Mouse (Mus musculus) stomach, postnatal 0 days (tissue): ENCODE measurements at regions not wholly inside any gene's neighbourhood (a gene's known extent, or its start where the extent isn't known, plus 50 kb on each side); places are given as distances from the start of the nearest gene placed in this dataset.

Experiments
- ATAC-seq: fragments of 200-750 bp; cut with Nextera tagmentation; 2 replicates; pipeline ENCODE4 v1.8.0; 2017; ENCODE audit not compliant: low FRiP score, low TSS enrichment
- DNase-seq: peaks from one replicate; pipeline ENCODE4 v3.0.0-alpha.2; 2016; ENCODE audit warnings: low spot score
- H3K27ac ChIP-seq: fragments of 300-500 bp; sonication (generic); replicated peaks from 2 replicates; pipeline ENCODE4 v1.5.1; 2014; ENCODE audit warnings: mild to moderate bottlenecking, control low read depth
- H3K27me3 ChIP-seq: fragments of 300-500 bp; sonication (generic); 2 replicates; pipeline ENCODE4 v1.6.1; 2014; ENCODE audit warnings: low read length; ENCODE audit not compliant: control insufficient read depth, insufficient read depth
- H3K36me3 ChIP-seq: fragments of 300-500 bp; sonication (generic); 2 replicates; pipeline ENCODE4 v1.6.1; 2014; ENCODE audit warnings: low read length, mixed read lengths; ENCODE audit not compliant: control insufficient read depth, insufficient read depth
- H3K4me1 ChIP-seq: fragments of 300-500 bp; sonication (generic); replicated peaks from 2 replicates; pipeline ENCODE4 v1.6.1; 2014; ENCODE audit warnings: antibody characterized with exemption; ENCODE audit not compliant: control insufficient read depth, insufficient read depth
- H3K4me2 ChIP-seq: fragments of 300-500 bp; sonication (generic); replicated peaks from 2 replicates; pipeline ENCODE4 v1.6.1; 2014; ENCODE audit warnings: low read depth, mild to moderate bottlenecking, control low read depth, moderate library complexity
- H3K4me3 ChIP-seq: fragments of 300-500 bp; sonication (generic); 2 replicates; pipeline ENCODE4 v1.5.1; 2014; ENCODE audit warnings: low read depth, low read length, control low read depth
- H3K9ac ChIP-seq: fragments of 300-500 bp; sonication (generic); 2 replicates; pipeline ENCODE4 v1.6.1; 2014; ENCODE audit warnings: mild to moderate bottlenecking, low read length, control low read depth, mixed read lengths
- H3K9me3 ChIP-seq: fragments of 300-500 bp; sonication (generic); 2 replicates; pipeline ENCODE4 v1.6.1; 2016; ENCODE audit warnings: low read length; ENCODE audit not compliant: control insufficient read depth
- CTCF ChIP-seq: IDR thresholded peaks from 2 replicates; pipeline ENCODE4 v1.5.1; 2016; ENCODE audit warnings: antibody characterized with exemption, low read depth, mild to moderate bottlenecking, moderate library complexity
- EP300 ChIP-seq: optimal IDR thresholded peaks from 2 replicates; pipeline ENCODE3; 2016; ENCODE audit warnings: antibody characterized with exemption
- WGBS: fragments of 180-500 bp; shearing (Covaris S2); extraction: QIAGEN DNeasy Blood & Tissue Kit; methylation state at CpG from one replicate; pipeline ENCODE4 v1.1.7; 2014; 5-methylcytosine and 5-hydroxymethylcytosine counted together

DNA sequence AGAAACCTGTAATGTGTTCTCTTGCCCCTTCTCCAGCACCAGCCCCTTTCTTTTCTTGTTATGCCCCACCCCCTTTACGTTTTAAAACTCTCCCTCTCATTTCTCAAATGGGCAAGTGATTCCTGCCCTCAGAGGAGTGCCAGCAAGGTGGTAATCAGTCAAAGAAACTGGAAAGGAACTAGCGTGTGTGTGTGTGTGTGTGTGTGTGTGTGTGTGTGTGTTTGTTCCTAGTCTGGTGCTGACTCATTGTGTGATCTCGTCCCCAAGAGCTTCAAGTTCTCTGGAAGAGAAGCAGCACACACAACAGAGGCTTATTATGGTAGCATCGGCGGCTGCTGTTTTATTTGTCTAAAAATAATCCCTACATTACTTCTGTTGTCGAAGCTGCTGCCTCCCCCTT is 219.2 kb downstream of the Cog6 start:
- H3K27ac ChIP-seq: no peak overlapping the region
- TF ChIP-seq EP300 (no peak), CTCF (no peak)
- no peaks in the 10 kb centered on the region for H3K27me3 ChIP-seq
- H3K9me3 ChIP-seq: no peaks in the 10 kb centered on the region
- ATAC-seq: no peak
- H3K9ac ChIP-seq: no peak overlapping the region
- H3K4me2 ChIP-seq: no peak overlapping the region
- DNase-seq: peak; percentile 22
- 10% methylated on average over 6 of the region's 6 CpGs for WGBS
- no peaks in the 10 kb centered on the region for H3K36me3 ChIP-seq
- H3K4me3 ChIP-seq: no peak overlapping the region
- no peaks in the 10 kb centered on the region for H3K4me1 ChIP-seq

DNA sequence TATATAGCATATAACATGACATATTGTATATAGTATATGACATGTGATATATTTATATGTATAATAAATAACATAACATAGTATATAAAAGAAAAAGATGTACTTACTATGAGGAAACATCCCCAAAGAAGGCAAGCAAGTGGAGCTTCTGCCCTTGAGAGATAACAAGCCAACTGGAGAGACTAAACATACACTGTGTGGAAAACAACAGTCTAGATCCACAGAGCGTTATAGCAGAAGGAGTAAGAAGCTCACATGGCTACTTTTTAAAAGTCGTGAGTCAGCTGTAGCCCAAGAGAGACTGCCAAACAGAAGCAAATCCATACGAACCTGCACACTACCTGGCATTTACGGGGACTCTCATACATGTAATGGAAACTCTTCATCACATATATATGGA is 219.9 kb downstream of the Cog6 start:
- H3K4me3 ChIP-seq: no peak overlapping the region
- no peaks in the 10 kb centered on the region for H3K9me3 ChIP-seq
- WGBS: 72% methylated on average over 4 of the region's 4 CpGs
- no peak overlapping the region for H3K9ac ChIP-seq
- no peak overlapping the region for H3K4me2 ChIP-seq
- H3K27ac ChIP-seq: no peak overlapping the region
- no peaks in the 10 kb centered on the region for H3K4me1 ChIP-seq
- no peaks in the 10 kb centered on the region for H3K27me3 ChIP-seq
- ATAC-seq (no peak), DNase-seq (no peak)
- TF ChIP-seq CTCF: no peak
- no peak for TF ChIP-seq EP300
- no peaks in the 10 kb centered on the region for H3K36me3 ChIP-seq

DNA sequence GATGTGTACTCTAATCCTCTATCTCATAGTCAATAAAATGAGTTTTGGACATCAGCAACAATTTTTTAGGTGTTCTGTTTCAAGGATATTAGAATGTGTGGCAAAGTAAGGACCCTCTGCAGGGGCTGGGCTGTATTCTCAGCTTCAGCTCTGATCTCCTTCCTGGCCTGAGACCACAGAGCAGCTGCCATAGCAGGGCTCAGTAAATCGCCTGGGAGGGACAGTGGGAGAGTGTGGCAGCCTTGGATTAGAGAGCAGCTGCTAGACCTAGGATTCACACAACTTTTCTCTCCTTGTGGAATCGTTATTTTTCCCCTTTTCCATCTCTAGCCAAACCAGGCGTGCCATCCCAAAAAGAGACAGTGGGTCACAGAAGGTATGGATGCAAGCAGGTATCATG is 222.8 kb downstream of the Cog6 start:
- H3K27me3 ChIP-seq: no peaks in the 10 kb centered on the region
- H3K4me1 ChIP-seq: no peaks in the 10 kb centered on the region
- H3K36me3 ChIP-seq: no peaks in the 10 kb centered on the region
- no peaks in the 10 kb centered on the region for H3K9me3 ChIP-seq
- no peak overlapping the region for H3K4me2 ChIP-seq
- WGBS: 82% methylated on average over 3 of the region's 3 CpGs
- DNase-seq (no peak), ATAC-seq (no peak)
- H3K27ac ChIP-seq: no peak overlapping the region
- no peak for TF ChIP-seq CTCF
- TF ChIP-seq EP300: no peak
- no peak overlapping the region for H3K9ac ChIP-seq
- H3K4me3 ChIP-seq: no peak overlapping the region

DNA sequence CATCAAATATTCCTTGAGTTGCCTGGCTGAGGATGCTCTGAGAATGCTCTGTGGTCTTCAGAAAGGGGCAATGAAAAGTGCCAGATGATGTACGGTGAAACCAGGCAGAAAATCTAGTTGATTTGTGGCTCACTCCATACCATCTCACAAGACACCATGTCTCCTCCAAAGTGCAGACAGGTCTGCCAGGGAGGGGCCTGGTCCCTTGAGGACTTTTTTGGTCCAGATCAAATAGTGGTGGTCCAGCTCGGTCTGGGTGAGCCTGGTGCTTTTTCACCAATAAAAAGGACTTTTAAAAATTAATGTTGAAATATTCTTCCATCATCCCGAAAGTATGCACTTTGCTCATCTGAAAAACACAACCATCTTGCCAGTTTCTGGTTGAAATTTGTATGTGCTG is 224.2 kb downstream of the Cog6 start:
- ATAC-seq (no peak), DNase-seq (no peak)
- 84% methylated on average over 3 of the region's 3 CpGs for WGBS

DNA sequence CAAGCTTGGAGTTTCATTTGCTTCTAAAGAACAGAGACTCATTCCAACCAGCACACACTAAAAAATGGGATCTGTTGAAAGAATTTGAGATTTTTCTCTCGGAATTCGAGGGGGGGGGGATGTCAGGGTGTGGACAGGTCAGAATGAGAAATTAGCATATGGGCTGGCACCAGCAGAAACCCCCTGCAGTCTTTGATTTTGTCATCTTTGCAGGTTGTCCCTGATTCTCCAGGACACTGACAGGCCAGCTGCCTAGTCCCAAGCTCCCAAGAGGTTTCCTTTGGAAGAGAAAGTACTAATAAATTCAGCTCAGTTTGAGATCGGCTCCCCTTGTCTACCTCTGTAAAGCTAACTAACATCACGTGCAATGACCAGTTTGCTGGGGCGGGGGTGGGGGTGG is 224.9 kb downstream of the Cog6 start:
- Histone ChIP-seq H3K27ac (no peak overlapping the region), H3K27me3 (no peaks in the 10 kb centered on the region), H3K4me3 (no peak overlapping the region), H3K9me3 (no peaks in the 10 kb centered on the region), H3K4me1 (no peaks in the 10 kb centered on the region), H3K36me3 (no peaks in the 10 kb centered on the region), H3K4me2 (no peak overlapping the region), H3K9ac (no peak overlapping the region)
- TF ChIP-seq CTCF (no peak), EP300 (no peak)
- DNase-seq (no peak), ATAC-seq (no peak)
- 55% methylated on average over 5 of the region's 5 CpGs for WGBS

More for the DNA sequence above, 224.2 kb downstream of the Cog6 start:
- H3K9me3 ChIP-seq: no peaks in the 10 kb centered on the region
- H3K27ac ChIP-seq: no peak overlapping the region
- no peak overlapping the region for H3K9ac ChIP-seq
- H3K4me3 ChIP-seq: no peak overlapping the region
- no peaks in the 10 kb centered on the region for H3K36me3 ChIP-seq
- H3K27me3 ChIP-seq: no peaks in the 10 kb centered on the region
- TF ChIP-seq EP300 (no peak), CTCF (no peak)
- H3K4me2 ChIP-seq: no peak overlapping the region
- no peaks in the 10 kb centered on the region for H3K4me1 ChIP-seq

DNA sequence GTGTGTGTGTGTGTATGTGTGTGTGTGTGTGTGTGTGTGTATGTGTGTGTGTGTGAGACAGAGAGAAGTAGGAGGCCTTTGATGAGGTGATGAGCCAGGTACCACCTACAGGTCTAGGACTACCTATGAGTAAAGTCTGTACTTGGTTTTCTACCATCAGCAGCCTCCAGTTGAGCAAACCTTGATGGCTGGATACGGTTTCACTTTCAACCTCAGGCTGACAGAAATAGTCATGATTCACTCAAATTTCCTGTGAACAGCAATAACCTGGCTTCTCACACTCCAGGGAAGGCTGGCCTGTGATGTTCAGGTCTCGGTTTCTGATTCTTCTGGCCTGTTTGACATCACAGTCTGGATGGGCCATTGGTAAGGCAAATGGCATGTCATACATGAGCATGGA is 226.1 kb downstream of the Cog6 start:
- 89% methylated on average over 2 of the region's 2 CpGs for WGBS
- no peaks in the 10 kb centered on the region for H3K4me1 ChIP-seq
- TF ChIP-seq EP300 (no peak), CTCF (no peak)
- no peaks in the 10 kb centered on the region for H3K36me3 ChIP-seq
- H3K4me3 ChIP-seq: no peak overlapping the region
- no peak overlapping the region for H3K4me2 ChIP-seq
- ATAC-seq (no peak), DNase-seq (no peak)
- H3K9ac ChIP-seq: no peak overlapping the region
- no peaks in the 10 kb centered on the region for H3K27me3 ChIP-seq
- H3K9me3 ChIP-seq: no peaks in the 10 kb centered on the region
- no peak overlapping the region for H3K27ac ChIP-seq
